In genomic region chr6:148401031-148401430, GRCm38 (mm10) we compare ENCODE assay signal across 21 mouse cellular contexts. TPM values are rescaled to one million over a fixed set of nuclear protein-coding genes. Genes with fewer than 3 reads are reported as not detected.
"Had no signal": no experiment of that assay in that cellular context is flagged by ENCODE, and none has a peak within 500 bp of the region (broad histone marks: within the 10 kb centered on the region; RNA-seq: fewer than 3 reads in every experiment).

No protein-coding gene starts in this region.

- H3K4me2 ChIP-seq: limb, embryonic 12.5 days; limb, embryonic 15.5 days; liver, embryonic 11.5 days; lung, embryonic 14.5 days; midbrain, embryonic 12.5 days; midbrain, embryonic 15.5 days; neural tube, embryonic 12.5 days; neural tube, embryonic 15.5 days had no signal

- DNase-seq: kidney, postnatal 4 days; left cerebral cortex, postnatal 4 days; liver, postnatal 0 days; lung, embryonic 14.5 days; right cerebral cortex, adult 18-20 months; right cerebral cortex, postnatal 14 days; right cerebral cortex, postnatal 4 days; thymus, adult 2 months; thymus, postnatal 14 days; thymus, postnatal 4 days had no signal

- H3K36me3 ChIP-seq: limb, embryonic 12.5 days; limb, embryonic 15.5 days; midbrain, embryonic 12.5 days; midbrain, embryonic 15.5 days; neural tube, embryonic 12.5 days had no signal

- H3K9me3 ChIP-seq: limb, embryonic 12.5 days; limb, embryonic 15.5 days; midbrain, embryonic 12.5 days; midbrain, embryonic 15.5 days; neural tube, embryonic 12.5 days; neural tube, embryonic 15.5 days had no signal

- H3K27me3 ChIP-seq: limb, embryonic 12.5 days; limb, embryonic 15.5 days; midbrain, embryonic 12.5 days; midbrain, embryonic 15.5 days; neural tube, embryonic 12.5 days; neural tube, embryonic 15.5 days had no signal

- H3K9ac ChIP-seq: limb, embryonic 12.5 days; limb, embryonic 15.5 days; liver, embryonic 14.5 days; liver, postnatal 0 days; lung, embryonic 14.5 days; midbrain, embryonic 12.5 days; midbrain, embryonic 15.5 days; neural tube, embryonic 12.5 days; neural tube, embryonic 15.5 days had no signal

- H3K4me3 ChIP-seq: limb, embryonic 12.5 days; limb, embryonic 15.5 days; midbrain, embryonic 12.5 days; midbrain, embryonic 15.5 days; neural tube, embryonic 12.5 days; neural tube, embryonic 15.5 days had no signal

- H3K4me1 ChIP-seq: limb, embryonic 12.5 days; limb, embryonic 15.5 days; midbrain, embryonic 12.5 days; midbrain, embryonic 15.5 days; neural tube, embryonic 12.5 days; neural tube, embryonic 15.5 days had no signal

- H3K27ac ChIP-seq: limb, embryonic 12.5 days; limb, embryonic 15.5 days; liver, embryonic 14.5 days; macrophage; midbrain, embryonic 12.5 days; midbrain, embryonic 15.5 days; neural tube, embryonic 12.5 days; neural tube, embryonic 15.5 days; stomach, postnatal 0 days had no signal

- ATAC-seq: liver, postnatal 0 days; lung, postnatal 0 days; midbrain, embryonic 15.5 days had no signal

RNA-seq across cellular contexts. Expression of gene Tmtc1, which starts 43.2 kb away (rescaled TPM):
- polyA plus RNA-seq: macrophage had no signal
